Mouse (Mus musculus): Measurements from ENCODE around the gene Tbc1d30.

DNA sequence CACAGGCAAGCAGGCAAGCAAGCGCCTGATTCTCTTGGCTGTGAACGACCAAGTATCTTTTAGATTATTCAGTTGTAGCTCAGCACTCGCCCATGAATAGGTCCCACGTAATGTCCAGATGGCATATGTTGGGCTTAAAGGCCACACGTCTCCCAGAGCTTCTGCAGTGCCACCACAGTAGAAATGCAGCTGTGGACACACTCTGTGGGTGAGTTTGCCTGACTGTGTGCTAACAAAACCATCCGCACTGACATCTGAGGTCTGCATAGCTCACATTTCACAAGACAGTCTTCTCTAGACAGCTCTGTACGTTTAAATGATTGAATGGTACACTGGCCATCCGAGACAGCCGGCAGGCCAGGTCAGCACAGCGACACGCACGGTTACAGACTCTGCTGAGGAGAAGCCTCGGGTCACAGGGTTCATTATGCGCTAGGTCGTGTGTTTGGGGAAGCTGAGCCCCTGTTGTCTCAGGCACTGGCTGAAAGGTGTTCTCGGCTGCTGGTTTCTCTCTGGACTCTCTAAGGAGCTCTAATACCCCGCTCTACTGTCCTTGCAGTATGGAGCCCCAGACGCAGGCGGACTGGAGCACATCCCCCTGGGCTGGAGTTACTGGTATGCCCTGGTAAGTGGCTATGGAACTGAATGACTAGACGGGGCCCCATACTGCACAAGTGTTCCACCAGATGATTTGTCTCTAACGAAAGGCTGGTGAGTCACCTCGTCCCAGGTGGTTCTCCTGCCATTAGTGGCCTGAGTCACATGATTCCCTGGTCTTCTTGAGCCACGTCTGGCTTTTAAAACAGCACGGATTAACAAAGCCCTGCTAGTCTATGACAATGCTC, 24.8 kb upstream of the Tbc1d30 start:
- TF ChIP-seq GATA1 (IDR thresholded peaks at IDR 0.05; ENCODE audit: borderline replicate concordance, low read length) (no peak), FLI1 (IDR thresholded peaks at IDR 0.05; ENCODE audit: low read length) (no peak)
